Mouse (Mus musculus): ENCODE measurements around the gene Nms.

DNA sequence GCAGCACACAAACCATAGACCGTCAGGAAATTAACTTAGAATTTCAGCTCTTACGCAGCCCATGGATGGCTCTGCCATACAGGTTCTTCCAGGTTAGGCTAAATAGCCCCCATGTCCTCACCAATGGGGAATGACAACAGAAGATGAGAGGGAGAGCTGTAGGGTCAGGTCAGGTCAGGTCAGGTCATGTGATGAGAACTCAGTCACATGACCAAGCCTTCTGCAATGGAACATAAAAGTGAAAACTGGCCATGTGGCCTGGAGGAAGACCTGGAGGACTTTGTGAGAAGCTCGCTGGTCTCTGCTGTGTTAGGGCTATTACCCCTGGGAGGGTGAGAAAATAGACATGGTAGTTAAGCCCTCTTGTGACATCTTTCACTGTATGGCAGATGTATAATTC is 17.5 kb downstream of the Nms start:
- no peak for TF ChIP-seq CTCF (IDR thresholded peaks at IDR 0.05; ENCODE audit: borderline replicate concordance, extremely low read depth, insufficient read depth, insufficient read length)
- TF ChIP-seq POLR2A (IDR thresholded peaks at IDR 0.05; ENCODE audit: borderline replicate concordance, extremely low read depth, insufficient read depth, insufficient read length, poor library complexity, severe bottlenecking) = no peak
